ENCODE assay signal across 7 mouse cellular contexts in the genomic region with DNA sequence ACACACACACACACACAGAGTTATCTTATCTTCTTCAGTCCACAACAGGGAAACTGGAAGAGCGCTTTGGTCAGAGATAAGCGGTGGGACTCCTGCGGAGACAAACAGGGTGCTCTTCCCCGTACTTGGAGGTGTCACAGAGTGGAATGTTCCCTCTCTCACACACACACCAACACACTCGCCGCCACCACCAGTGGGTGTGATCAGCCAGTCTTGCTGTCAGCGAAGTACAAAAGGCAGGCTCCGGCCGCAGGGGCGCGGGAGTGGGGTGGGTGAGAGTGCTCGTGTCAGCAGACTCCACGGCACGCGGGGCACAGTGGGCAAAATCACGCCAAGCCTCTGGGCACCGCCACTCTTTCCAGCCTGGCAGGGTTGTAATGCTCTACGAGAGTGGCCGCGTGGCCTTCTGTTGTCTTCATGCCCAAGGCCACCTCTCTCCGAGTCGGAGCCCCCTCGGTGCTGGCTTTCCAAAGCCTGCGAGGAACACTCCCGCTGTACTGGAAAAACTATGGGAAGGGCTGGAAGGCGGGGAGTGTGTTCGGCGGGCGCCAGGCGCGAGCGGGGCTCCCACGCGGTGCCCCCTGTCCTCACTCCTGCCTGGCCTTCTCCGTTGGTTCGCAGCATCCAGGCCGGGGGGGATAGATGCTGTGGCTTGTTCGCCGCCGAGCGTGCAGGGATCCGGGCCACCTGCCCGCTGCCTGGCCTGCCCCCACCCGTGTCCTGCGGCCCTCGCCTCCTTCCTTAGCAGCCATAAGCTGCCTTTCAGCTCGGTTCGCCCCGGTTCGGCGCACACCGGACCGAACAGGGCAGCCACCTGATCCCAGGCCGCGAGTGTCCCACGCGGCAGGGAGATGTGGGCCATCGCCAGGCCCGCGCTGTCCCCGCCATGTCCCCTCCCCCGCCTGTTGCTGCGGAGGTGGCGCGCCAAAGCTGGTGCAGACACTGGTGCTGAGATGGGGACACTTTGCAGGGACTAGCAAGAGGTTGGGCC. TPM values are rescaled to one million over a fixed set of nuclear protein-coding genes. Genes with fewer than 3 reads are reported as not detected.
DNase-seq lines count a peak whose midpoint lies in the region; ATAC-seq and TF ChIP-seq lines count a peak whose summit lies in the region.

No protein-coding gene starts in this region.

- DNase-seq in ES-E14 (ENCODE audit: low read depth, low spot score): peak; percentile 22
- peak; percentile 55 for DNase-seq in ZHBTc4 (ENCODE audit: low read depth, low spot score)
- DNase-seq in liver, postnatal 0 days: peak; percentile 49
- no peak for DNase-seq in adipocyte (ENCODE audit: low spot score)
- no peak for DNase-seq in layer of hippocampus, postnatal 10 days (ENCODE audit: low spot score in 2 of 2)

- peak overlapping the region; percentile 73 for H3K4me2 ChIP-seq in embryonic facial prominence, embryonic 12.5 days (replicated peaks)
- peak overlapping the region; percentile 93 for H3K4me2 ChIP-seq in hindbrain, embryonic 13.5 days
- peak overlapping the region; percentile 75 for H3K4me2 ChIP-seq in liver, postnatal 0 days (ENCODE audit: low read depth, low read length)

- H3K4me3 ChIP-seq in ES-E14 (ENCODE audit: insufficient read depth in 1 of 2, low read depth in 1 of 2, low read length in 2 of 2, poor library complexity in 1 of 2, severe bottlenecking in 1 of 2): peak overlapping the region; percentile 37 to 48; a peak in 2 of 4 replicates
- peak overlapping the region; percentile 32 for H3K4me3 ChIP-seq in embryonic facial prominence, embryonic 12.5 days
- peak overlapping the region; percentile 44 for H3K4me3 ChIP-seq in hindbrain, embryonic 13.5 days
- H3K4me3 ChIP-seq in liver, postnatal 0 days (ENCODE audit: low read depth, low read length): peak overlapping the region; percentile 65

- WGBS in embryonic facial prominence, embryonic 12.5 days: 1% methylated on average over 65 of the region's 65 CpGs
- 2% methylated on average over 65 of the region's 65 CpGs for WGBS in hindbrain, embryonic 13.5 days
- WGBS in liver, postnatal 0 days (ENCODE audit: insufficient replicate concordance): 3% methylated on average over 63 of the region's 65 CpGs

- H3K4me1 ChIP-seq in ES-E14 (ENCODE audit: control insufficient read depth in 2 of 2, insufficient read depth in 2 of 2, low read length in 2 of 2, poor library complexity in 1 of 2): no peaks in the 10 kb centered on the region; a peak in 1 of 4 replicates
- H3K4me1 ChIP-seq in embryonic facial prominence, embryonic 12.5 days: peaks cover 20% of the 10 kb centered on the region
- H3K4me1 ChIP-seq in hindbrain, embryonic 13.5 days (replicated peaks): peaks cover 47% of the 10 kb centered on the region
- H3K4me1 ChIP-seq in liver, postnatal 0 days (ENCODE audit: insufficient read depth): no peaks in the 10 kb centered on the region

- H3K27ac ChIP-seq in ES-E14 (ENCODE audit: insufficient read depth, low read depth, low read length, poor library complexity, severe bottlenecking): no peak overlapping the region
- H3K27ac ChIP-seq in embryonic facial prominence, embryonic 12.5 days: no peak overlapping the region
- no peak overlapping the region for H3K27ac ChIP-seq in hindbrain, embryonic 13.5 days
- H3K27ac ChIP-seq in liver, postnatal 0 days (ENCODE audit: low read depth): peak overlapping the region; percentile 90

- no peaks in the 10 kb centered on the region for H3K9me3 ChIP-seq in ES-E14 (ENCODE audit: control insufficient read depth, insufficient read depth, low read depth, low read length)
- H3K9me3 ChIP-seq in embryonic facial prominence, embryonic 12.5 days: no peaks in the 10 kb centered on the region
- H3K9me3 ChIP-seq in hindbrain, embryonic 13.5 days: no peaks in the 10 kb centered on the region
- no peaks in the 10 kb centered on the region for H3K9me3 ChIP-seq in liver, postnatal 0 days (ENCODE audit: low read length)

- H3K36me3 ChIP-seq in ES-E14 (ENCODE audit: control insufficient read depth, insufficient read depth, low read length, poor library complexity, severe bottlenecking): no peaks in the 10 kb centered on the region
- H3K36me3 ChIP-seq in embryonic facial prominence, embryonic 12.5 days: no peaks in the 10 kb centered on the region
- H3K36me3 ChIP-seq in hindbrain, embryonic 13.5 days: no peaks in the 10 kb centered on the region
- no peaks in the 10 kb centered on the region for H3K36me3 ChIP-seq in liver, postnatal 0 days (replicated peaks; ENCODE audit: insufficient read depth, low read length)

- TF ChIP-seq CTCF in liver, postnatal 0 days (IDR thresholded peaks at IDR 0.05; ENCODE audit: low read depth): no peak

- H3K9ac ChIP-seq in ES-E14 (ENCODE audit: insufficient read depth, low read depth, low read length, poor library complexity, severe bottlenecking): peak overlapping the region; percentile 6; the same call in 1 of the 2 replicates
- H3K9ac ChIP-seq in embryonic facial prominence, embryonic 12.5 days: peak overlapping the region; percentile 56
- H3K9ac ChIP-seq in hindbrain, embryonic 13.5 days: peak overlapping the region; percentile 71
- H3K9ac ChIP-seq in liver, postnatal 0 days (replicated peaks): peak overlapping the region; percentile 63

- ATAC-seq in embryonic facial prominence, embryonic 12.5 days (ENCODE audit: insufficient number of reproducible peaks, insufficient read depth, low FRiP score, low TSS enrichment): no peak
- ATAC-seq in hindbrain, embryonic 13.5 days (ENCODE audit: low FRiP score): 0 out of 2 replicates have a peak, but pooled peaks have one; percentile 5
- ATAC-seq in liver, postnatal 0 days: peak; percentile 20; the same call in 1 of the 2 replicates

- no peak for TF ChIP-seq EP300 in liver, postnatal 0 days (IDR thresholded peaks at IDR 0.05; ENCODE audit: low read depth)

- H3K27me3 ChIP-seq in embryonic facial prominence, embryonic 12.5 days: peaks cover 64% of the 10 kb centered on the region
- H3K27me3 ChIP-seq in hindbrain, embryonic 13.5 days: peaks cover 53% of the 10 kb centered on the region
- H3K27me3 ChIP-seq in liver, postnatal 0 days (ENCODE audit: insufficient read depth, low read length): peaks cover 30% of the 10 kb centered on the region

- in situ Hi-C loops in ES-E14 (cut with MboI; ENCODE audit: low sequenced_read_pairs in 2 of 2, unreplicated experiment in 2 of 2): loop anchor here (10.0 to 25.0 kb wide), 2 partner anchors 438 to 450 kb away; a partner anchor contains a TSS

TF ChIP-seq in ES-E14, 5 proteins besides CTCF, POLR2A, EP300 and RAD21:
- TF ChIP-seq CHD2 (IDR thresholded peaks at IDR 0.05; ENCODE audit: low read depth, low read length) (no peak), HCFC1 (IDR thresholded peaks at IDR 0.05; ENCODE audit: borderline replicate concordance, insufficient read depth, low read length) (no peak), ZNF384 (IDR thresholded peaks at IDR 0.05; ENCODE audit: low read depth, low read length) (no peak), ZC3H11A (IDR thresholded peaks at IDR 0.05; ENCODE audit: borderline replicate concordance, low read depth, low read length) (no peak), MAFK (IDR thresholded peaks at IDR 0.05; ENCODE audit: insufficient read depth, low read depth, low read length) (no peak)

RNA-seq across cellular contexts. Expression of a gene that starts 4.5 kb away (rescaled TPM):
- total RNA-seq in ES-E14 (2012; rRNA removed): 0.11 and 0.18 TPM in 2 replicates
- polyA plus RNA-seq in embryonic facial prominence, embryonic 12.5 days (2016; fragmentation: Nextera tagmentation; extraction: Ambion mirVana): 3.6 TPM in 2 replicates
- 7.8 and 8.8 TPM in 2 replicates for polyA plus RNA-seq in hindbrain, embryonic 13.5 days (2015; fragmentation: Nextera tagmentation; extraction: Ambion mirVana)
- 10.0 and 11.8 TPM in 2 replicates for polyA plus RNA-seq in liver, postnatal 0 days (2015; fragmentation: Nextera tagmentation; extraction: Ambion mirVana)
- total RNA-seq in layer of hippocampus, postnatal 10 days (2021): 100 to 1,000 TPM in 1 of 2 experiments, 10 to 100 TPM in 1; 91.1 to 106 TPM

Comparison
In these comparisons a context has a peak if more than half of its experiments do, and no peak if none do; other contexts are left out.
1. DNase-seq: peak in ES-E14 (single experiment), ZHBTc4 (single experiment) and liver, postnatal 0 days (single experiment); none in adipocyte (single experiment) and layer of hippocampus, postnatal 10 days (0 of 2).
2. H3K9ac ChIP-seq: peak in every context shown above with its lines; median percentile 71 in hindbrain, embryonic 13.5 days; 63 in liver, postnatal 0 days; 56 in embryonic facial prominence, embryonic 12.5 days; 6 in ES-E14.
3. Peak in every context shown above with its lines, with median percentiles within 50 percentile points of each other: H3K4me3 ChIP-seq and H3K4me2 ChIP-seq.